Mouse (Mus musculus): ENCODE results near the gene Nlrp1b. TPM values are rescaled to one million over a fixed set of nuclear protein-coding genes. Genes with fewer than 3 reads are reported as not detected.
A peak's percentile ranks its signal among the peaks of the same experiment; 100 is the strongest.

Gene Nlrp1b
- total RNA-seq (2014; rRNA removed): 0.46 and 0.67 TPM in 2 replicates
- polyA plus RNA-seq (2012; rRNA removed): 0.07 and 0.18 TPM in 2 replicates

DNA sequence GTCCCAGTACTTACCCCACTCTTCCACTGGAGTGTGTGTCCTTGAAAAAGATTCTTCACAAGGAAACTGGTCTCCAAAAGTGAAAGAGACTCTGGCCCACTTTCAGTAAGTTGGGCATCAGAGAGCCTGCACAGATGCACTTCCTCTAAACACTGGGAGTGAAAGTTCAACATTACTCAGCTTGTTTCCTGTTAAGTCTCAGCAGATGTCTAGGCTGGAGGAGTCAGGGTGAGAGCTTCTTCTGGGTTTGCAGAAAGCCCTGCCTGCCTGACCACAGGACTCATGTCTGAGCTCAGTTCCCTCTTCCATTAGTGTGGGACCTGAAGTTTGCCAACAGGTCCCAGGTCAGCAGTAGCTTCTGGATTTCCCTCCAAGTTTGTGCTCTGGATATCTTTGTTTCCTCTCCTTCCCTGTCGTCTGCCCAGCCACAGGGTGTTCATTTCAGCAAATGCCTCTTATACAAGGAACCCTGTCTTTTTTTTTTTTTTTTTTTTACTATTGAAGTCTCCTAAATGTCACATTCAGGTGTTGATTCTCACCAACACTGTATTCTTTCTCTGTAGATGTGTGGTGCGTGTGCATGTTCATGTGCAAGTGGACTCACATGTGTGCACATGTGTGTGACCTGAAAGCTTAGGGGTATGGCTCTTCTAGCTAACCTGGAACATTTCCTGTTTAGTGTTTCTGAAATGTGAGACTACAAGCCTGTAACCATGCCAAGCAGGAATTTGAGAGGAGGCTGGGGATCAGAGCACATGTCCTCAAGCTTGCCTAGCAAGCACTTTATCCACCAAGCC is at the start of gene Nlrp1b:
Gene Nlrp1b, minus strand, starts transcription at position 50 of the 797 bp plus-strand sequence.
- peak within 1 kb of the TSS; percentile 44 for H3K27ac ChIP-seq (replicated peaks; ENCODE audit: insufficient read depth, low read depth, low read length)
- DNase-seq (ENCODE audit: extremely low read depth, low read depth, low spot score): peak; percentile 54
- H3K27me3 ChIP-seq (ENCODE audit: control insufficient read depth, insufficient read depth, low read length): no peaks in the 10 kb centered on the region
- H3K79me2 ChIP-seq (ENCODE audit: control insufficient read depth, insufficient read depth, low read length): no peaks in the 10 kb centered on the region
- 52% methylated on average over 2 of the region's 2 CpGs for WGBS
- H3K9ac ChIP-seq (ENCODE audit: low read depth, low read length): no peak within 1 kb of the TSS
- no peaks in the 10 kb centered on the region for H3K36me3 ChIP-seq (ENCODE audit: control insufficient read depth, insufficient read depth, low read length)
- H3K4me3 ChIP-seq (ENCODE audit: insufficient read depth, low read depth, low read length): no peak within 1 kb of the TSS
- TF ChIP-seq CTCF (IDR thresholded peaks at IDR 0.05; ENCODE audit: low read depth, low read length): no peak
- no peak for TF ChIP-seq POLR2A (IDR thresholded peaks at IDR 0.05; ENCODE audit: extremely low read depth, insufficient read depth, low read length)
- peaks cover 2% of the 10 kb centered on the region; the same call in 1 of the 2 replicates for H3K4me1 ChIP-seq (ENCODE audit: control insufficient read depth, insufficient read depth, low read length)

DNA sequence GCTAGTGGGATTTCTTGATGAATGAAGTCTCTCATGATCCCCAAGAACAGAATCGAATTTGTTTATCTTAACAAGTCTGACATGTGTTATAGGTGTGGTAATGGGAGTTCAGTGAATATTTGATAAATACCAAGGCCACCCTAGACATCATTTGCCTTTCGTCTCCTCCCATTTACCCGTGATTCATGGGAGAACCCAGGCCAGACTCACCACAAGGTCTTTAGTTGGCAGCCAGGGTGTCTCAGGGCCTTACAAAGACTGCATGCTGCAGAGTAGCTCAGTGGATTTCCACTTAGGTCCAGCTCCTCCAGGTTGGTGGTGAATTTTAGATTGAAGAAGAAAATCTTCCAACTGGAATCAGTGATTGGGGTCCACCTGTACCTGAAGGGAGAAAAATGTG is 30.5 kb upstream of the Nlrp1b start:
- Histone ChIP-seq H3K27me3 (ENCODE audit: control insufficient read depth, insufficient read depth, low read length) (no peaks in the 10 kb centered on the region), H3K36me3 (ENCODE audit: control insufficient read depth, insufficient read depth, low read length) (no peaks in the 10 kb centered on the region), H3K79me2 (ENCODE audit: control insufficient read depth, insufficient read depth, low read length) (no peaks in the 10 kb centered on the region), H3K4me1 (ENCODE audit: control insufficient read depth, insufficient read depth, low read length) (no peaks in the 10 kb centered on the region), H3K27ac (replicated peaks; ENCODE audit: insufficient read depth, low read depth, low read length) (no peak overlapping the region), H3K4me3 (ENCODE audit: insufficient read depth, low read depth, low read length) (no peak overlapping the region), H3K9ac (ENCODE audit: low read depth, low read length) (no peak overlapping the region)
- 69% methylated on average over 3 of the region's 3 CpGs for WGBS
- no peak for DNase-seq (ENCODE audit: extremely low read depth, low read depth, low spot score)
- TF ChIP-seq POLR2A (IDR thresholded peaks at IDR 0.05; ENCODE audit: extremely low read depth, insufficient read depth, low read length): no peak
- TF ChIP-seq CTCF (IDR thresholded peaks at IDR 0.05; ENCODE audit: low read depth, low read length): no peak

DNA sequence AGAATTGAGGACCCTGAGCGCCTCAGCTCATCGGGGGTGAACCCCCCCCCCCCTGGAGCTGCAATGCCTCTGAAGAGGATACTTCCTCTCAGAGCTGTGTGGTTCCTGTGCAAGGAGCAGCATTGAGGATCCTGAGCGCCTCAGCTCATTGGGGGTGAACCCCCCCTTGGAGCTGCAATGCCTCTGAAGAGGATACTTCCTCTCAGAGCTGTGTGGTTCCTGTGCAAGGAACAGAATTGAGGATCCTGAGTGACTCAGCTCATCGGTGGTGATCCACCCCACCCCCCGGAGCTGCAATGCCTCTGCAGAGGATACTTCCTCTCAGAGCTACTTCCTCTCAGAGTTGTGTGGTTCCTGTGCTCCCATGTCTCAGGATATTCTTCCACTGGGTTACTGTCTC is 20.8 kb upstream of the Nlrp1b start:
- H3K27ac ChIP-seq (replicated peaks; ENCODE audit: insufficient read depth, low read depth, low read length): no peak overlapping the region
- DNase-seq (ENCODE audit: extremely low read depth, low read depth, low spot score): peak; percentile 42
- TF ChIP-seq CTCF (IDR thresholded peaks at IDR 0.05; ENCODE audit: low read depth, low read length): no peak
- TF ChIP-seq POLR2A (IDR thresholded peaks at IDR 0.05; ENCODE audit: extremely low read depth, insufficient read depth, low read length): no peak

DNA sequence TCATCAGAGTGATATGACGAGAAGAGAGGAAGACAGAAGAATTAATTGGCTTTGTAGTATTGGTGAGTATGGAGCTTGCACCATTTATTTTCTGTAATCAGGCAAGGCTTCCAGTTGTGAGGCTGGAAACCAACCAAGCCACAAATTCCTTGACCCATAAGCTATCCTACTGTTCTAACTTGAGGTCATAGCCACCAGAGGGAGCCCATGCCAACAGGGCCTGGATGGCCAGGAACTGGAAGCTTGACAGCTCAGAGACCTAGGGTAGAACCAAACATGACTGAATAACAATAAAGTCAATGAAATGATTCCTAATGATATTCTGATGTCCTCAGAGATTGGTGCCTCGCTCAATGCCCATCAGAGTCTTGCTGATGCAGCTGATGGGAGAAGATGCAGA is 5.9 kb downstream of the Nlrp1b start:
- Histone ChIP-seq H3K79me2 (ENCODE audit: control insufficient read depth, insufficient read depth, low read length) (no peaks in the 10 kb centered on the region), H3K4me3 (ENCODE audit: insufficient read depth, low read depth, low read length) (no peak overlapping the region), H3K4me1 (ENCODE audit: control insufficient read depth, insufficient read depth, low read length) (no peaks in the 10 kb centered on the region), H3K9ac (ENCODE audit: low read depth, low read length) (no peak overlapping the region), H3K36me3 (ENCODE audit: control insufficient read depth, insufficient read depth, low read length) (no peaks in the 10 kb centered on the region), H3K27ac (replicated peaks; ENCODE audit: insufficient read depth, low read depth, low read length) (no peak overlapping the region), H3K27me3 (ENCODE audit: control insufficient read depth, insufficient read depth, low read length) (no peaks in the 10 kb centered on the region)
- peak; percentile 2 for DNase-seq (ENCODE audit: extremely low read depth, low read depth, low spot score)
- WGBS: 67% methylated on average over 2 of the region's 2 CpGs
- TF ChIP-seq CTCF (IDR thresholded peaks at IDR 0.05; ENCODE audit: low read depth, low read length) (peak; percentile 36), POLR2A (IDR thresholded peaks at IDR 0.05; ENCODE audit: extremely low read depth, insufficient read depth, low read length) (no peak)

More for the DNA sequence above, 20.8 kb upstream of the Nlrp1b start:
- H3K4me3 ChIP-seq (ENCODE audit: insufficient read depth, low read depth, low read length): no peak overlapping the region
- H3K27me3 ChIP-seq (ENCODE audit: control insufficient read depth, insufficient read depth, low read length): no peaks in the 10 kb centered on the region
- no peak overlapping the region for H3K9ac ChIP-seq (ENCODE audit: low read depth, low read length)
- no peaks in the 10 kb centered on the region for H3K4me1 ChIP-seq (ENCODE audit: control insufficient read depth, insufficient read depth, low read length)
- H3K79me2 ChIP-seq (ENCODE audit: control insufficient read depth, insufficient read depth, low read length): no peaks in the 10 kb centered on the region
- 76% methylated on average over 5 of the region's 5 CpGs for WGBS
- H3K36me3 ChIP-seq (ENCODE audit: control insufficient read depth, insufficient read depth, low read length): no peaks in the 10 kb centered on the region

DNA sequence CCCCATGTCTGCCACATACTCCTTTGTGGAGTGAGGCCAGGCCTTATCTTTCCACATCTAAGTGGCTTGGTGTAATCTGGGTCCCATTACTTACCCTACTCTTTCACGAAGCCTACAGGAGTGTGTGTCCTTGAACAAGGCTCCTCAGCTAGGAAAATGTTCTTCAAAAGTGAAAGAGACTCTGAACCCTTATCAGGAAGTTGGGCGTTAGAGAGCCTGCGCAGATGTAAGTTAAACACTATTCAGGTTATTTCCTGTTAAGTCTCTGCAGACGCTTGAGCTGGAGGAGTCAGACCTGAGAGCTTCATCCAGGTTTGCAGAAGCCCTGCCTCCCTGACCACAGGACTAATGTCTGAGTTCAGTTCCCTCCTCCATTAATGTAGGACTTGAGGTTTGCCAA is 27.8 kb downstream of the Nlrp1b start:
- 70% methylated on average over 4 of the region's 4 CpGs for WGBS
- no peak for DNase-seq (ENCODE audit: extremely low read depth, low read depth, low spot score)
- TF ChIP-seq POLR2A (IDR thresholded peaks at IDR 0.05; ENCODE audit: extremely low read depth, insufficient read depth, low read length) (no peak), CTCF (IDR thresholded peaks at IDR 0.05; ENCODE audit: low read depth, low read length) (no peak)
- Histone ChIP-seq H3K36me3 (ENCODE audit: control insufficient read depth, insufficient read depth, low read length) (no peaks in the 10 kb centered on the region), H3K79me2 (ENCODE audit: control insufficient read depth, insufficient read depth, low read length) (no peaks in the 10 kb centered on the region), H3K4me1 (ENCODE audit: control insufficient read depth, insufficient read depth, low read length) (no peaks in the 10 kb centered on the region), H3K27ac (replicated peaks; ENCODE audit: insufficient read depth, low read depth, low read length) (no peak overlapping the region), H3K9ac (ENCODE audit: low read depth, low read length) (no peak overlapping the region), H3K4me3 (ENCODE audit: insufficient read depth, low read depth, low read length) (no peak overlapping the region), H3K27me3 (ENCODE audit: control insufficient read depth, insufficient read depth, low read length) (no peaks in the 10 kb centered on the region)

DNA sequence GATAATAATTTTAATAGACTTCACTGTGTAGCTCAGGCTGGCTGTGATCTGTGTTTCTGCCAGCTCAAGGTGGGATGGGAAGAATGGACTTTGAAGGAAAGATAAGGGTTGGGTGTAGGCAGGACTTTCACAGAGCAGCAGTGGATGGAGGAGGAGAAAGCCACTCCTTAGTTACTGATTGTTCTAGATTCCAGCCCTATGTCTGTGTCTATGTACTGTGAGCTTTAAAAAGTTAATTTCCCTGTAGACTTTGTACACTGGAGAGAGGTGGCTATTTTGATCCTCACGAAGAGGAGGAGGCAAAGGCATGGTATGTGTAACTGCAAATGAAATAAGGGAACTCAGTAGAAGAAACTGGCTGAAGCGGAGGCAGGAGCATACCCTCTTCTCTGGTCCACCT is 31.2 kb downstream of the Nlrp1b start:
- Histone ChIP-seq H3K9ac (ENCODE audit: low read depth, low read length) (no peak overlapping the region), H3K36me3 (ENCODE audit: control insufficient read depth, insufficient read depth, low read length) (no peaks in the 10 kb centered on the region), H3K27ac (replicated peaks; ENCODE audit: insufficient read depth, low read depth, low read length) (no peak overlapping the region), H3K27me3 (ENCODE audit: control insufficient read depth, insufficient read depth, low read length) (no peaks in the 10 kb centered on the region), H3K79me2 (ENCODE audit: control insufficient read depth, insufficient read depth, low read length) (no peaks in the 10 kb centered on the region), H3K4me3 (ENCODE audit: insufficient read depth, low read depth, low read length) (no peak overlapping the region), H3K4me1 (ENCODE audit: control insufficient read depth, insufficient read depth, low read length) (no peaks in the 10 kb centered on the region)
- 87% methylated on average over 2 of the region's 2 CpGs for WGBS
- no peak for TF ChIP-seq POLR2A (IDR thresholded peaks at IDR 0.05; ENCODE audit: extremely low read depth, insufficient read depth, low read length)
- no peak for TF ChIP-seq CTCF (IDR thresholded peaks at IDR 0.05; ENCODE audit: low read depth, low read length)
- DNase-seq (ENCODE audit: extremely low read depth, low read depth, low spot score): no peak
